Mouse (Mus musculus) kidney, postnatal 0 days (tissue): ENCODE results near the gene BC017158. TPM values are rescaled to one million over a fixed set of nuclear protein-coding genes. Genes with fewer than 3 reads are reported as not detected.

ENCODE experiments used
- ATAC-seq: fragments of 200-750 bp; cut with Nextera tagmentation; replicated peaks from 2 replicates; pipeline ENCODE4 v1.8.0; 2017; ENCODE audit warnings: low read depth, moderate number of reproducible peaks, moderate TSS enrichment, moderate library complexity; ENCODE audit not compliant: low FRiP score
- DNase-seq: peaks from one replicate; pipeline ENCODE4 v3.0.0-alpha.2; 2016; ENCODE audit warnings: low spot score
- H3K27ac ChIP-seq: fragments of 300-500 bp; sonication (generic); 2 replicates; pipeline ENCODE4 v1.5.1; 2014; ENCODE audit warnings: mild to moderate bottlenecking
- H3K27me3 ChIP-seq: fragments of 300-500 bp; sonication (generic); 2 replicates; pipeline ENCODE4 v1.6.1; 2014; ENCODE audit warnings: low read length, mixed read lengths; ENCODE audit not compliant: insufficient read depth
- H3K36me3 ChIP-seq: fragments of 300-500 bp; sonication (generic); 2 replicates; pipeline ENCODE4 v1.6.1; 2014; ENCODE audit warnings: low read length, mixed read lengths; ENCODE audit not compliant: insufficient read depth
- H3K4me1 ChIP-seq: fragments of 300-500 bp; sonication (generic); replicated peaks from 2 replicates; pipeline ENCODE4 v1.6.1; 2014; ENCODE audit warnings: antibody characterized with exemption, low read length, mixed read lengths; ENCODE audit not compliant: insufficient read depth
- H3K4me2 ChIP-seq: fragments of 300-500 bp; sonication (generic); 2 replicates; pipeline ENCODE4 v1.6.1; 2014; ENCODE audit warnings: mild to moderate bottlenecking, low read length, moderate library complexity, mixed read lengths
- H3K4me3 ChIP-seq: fragments of 300-500 bp; sonication (generic); replicated peaks from 2 replicates; pipeline ENCODE4 v1.5.1; 2014; ENCODE audit warnings: low read depth, low read length
- H3K9ac ChIP-seq: fragments of 300-500 bp; sonication (generic); 2 replicates; pipeline ENCODE4 v1.6.1; 2014; ENCODE audit warnings: low read depth, low read length
- H3K9me3 ChIP-seq: fragments of 300-500 bp; sonication (generic); replicated peaks from 2 replicates; pipeline ENCODE4 v1.6.1; 2016; ENCODE audit warnings: low read length, inconsistent platforms, mixed read lengths
- CTCF ChIP-seq: IDR thresholded peaks from 2 replicates; pipeline ENCODE4 v1.5.1; 2016; ENCODE audit warnings: antibody characterized with exemption, low read depth, mild to moderate bottlenecking, moderate library complexity
- WGBS: fragments of 180-500 bp; shearing (Covaris S2); extraction: QIAGEN DNeasy Blood & Tissue Kit; methylation state at CpG from one replicate; pipeline ENCODE4 v1.1.7; 2014; 5-methylcytosine and 5-hydroxymethylcytosine counted together
- polyA plus RNA-seq: library from polyadenylated mRNA; unstranded; fragments of >200 nt; fragmentation: Nextera tagmentation; extraction: Ambion mirVana; gene quantifications from 2 replicates; pipeline ENCODE4 v1.2.1, GENCODE M21; 2015

The BC017158 gene
- polyA plus RNA-seq, 1 experiment from 2014 or later: 22.1 TPM

- ATAC-seq: no peak
- WGBS: 85% methylated on average over 5 of the region's 5 CpGs
- peaks cover 5% of the 10 kb centered on the region; the same call in 1 of the 2 replicates for H3K36me3 ChIP-seq
- no peak for TF ChIP-seq CTCF
- no peak for DNase-seq
- H3K9me3 ChIP-seq: no peaks in the 10 kb centered on the region
- no peak overlapping the region for H3K4me2 ChIP-seq
- no peak overlapping the region for H3K4me3 ChIP-seq
- H3K27ac ChIP-seq: no peak overlapping the region
- H3K27me3 ChIP-seq: no peaks in the 10 kb centered on the region
- no peak overlapping the region for H3K9ac ChIP-seq
- H3K4me1 ChIP-seq: peaks cover 14% of the 10 kb centered on the region; the same call in 1 of the 2 replicates
Observed at GRCm38 (mm10) chr7:128255757-128256156, 42.2 kb downstream of the BC017158 start.

- DNase-seq: no peak
- Histone ChIP-seq H3K27me3 (no peaks in the 10 kb centered on the region), H3K4me2 (no peak overlapping the region), H3K27ac (no peak overlapping the region), H3K4me1 (peaks cover 14% of the 10 kb centered on the region; the same call in 1 of the 2 replicates), H3K9me3 (no peaks in the 10 kb centered on the region), H3K36me3 (peaks cover 5% of the 10 kb centered on the region; the same call in 1 of the 2 replicates), H3K4me3 (no peak overlapping the region), H3K9ac (no peak overlapping the region)
- no peak for ATAC-seq
- TF ChIP-seq CTCF: no peak
- 61% methylated on average over 2 of the region's 2 CpGs for WGBS
Observed at GRCm38 (mm10) chr7:128254978-128255377, 43.0 kb downstream of the BC017158 start.

- 14% methylated on average over 24 of the region's 24 CpGs for WGBS
- Histone ChIP-seq H3K27me3 (no peaks in the 10 kb centered on the region), H3K4me2 (peak overlapping the region; percentile 52), H3K36me3 (peaks cover 5% of the 10 kb centered on the region; the same call in 1 of the 2 replicates), H3K9me3 (no peaks in the 10 kb centered on the region), H3K4me1 (peaks cover 14% of the 10 kb centered on the region; the same call in 1 of the 2 replicates), H3K4me3 (no peak overlapping the region), H3K27ac (no peak overlapping the region), H3K9ac (no peak overlapping the region)
- ATAC-seq: no peak
- peak; percentile 44 for DNase-seq
- no peak for TF ChIP-seq CTCF
Observed at GRCm38 (mm10) chr7:128252609-128253008, 45.4 kb downstream of the BC017158 start.

- Histone ChIP-seq H3K4me2 (peak overlapping the region; percentile 52), H3K4me1 (peaks cover 14% of the 10 kb centered on the region; the same call in 1 of the 2 replicates), H3K9ac (peak overlapping the region; percentile 23; the same call in 1 of the 2 replicates), H3K27me3 (no peaks in the 10 kb centered on the region), H3K4me3 (no peak overlapping the region), H3K27ac (no peak overlapping the region), H3K36me3 (peaks cover 5% of the 10 kb centered on the region; the same call in 1 of the 2 replicates), H3K9me3 (no peaks in the 10 kb centered on the region)
- TF ChIP-seq CTCF: no peak
- 41% methylated on average over 12 of the region's 12 CpGs for WGBS
- ATAC-seq (no peak), DNase-seq (no peak)
Observed at GRCm38 (mm10) chr7:128251946-128252345, 46.0 kb downstream of the BC017158 start.

GRCm38 (mm10) chr7:128249998-128250397, 48.0 kb downstream of the BC017158 start:
- no peak overlapping the region for H3K4me3 ChIP-seq
- peaks cover 6% of the 10 kb centered on the region; the same call in 1 of the 2 replicates for H3K36me3 ChIP-seq
- ATAC-seq (no peak), DNase-seq (no peak)
- TF ChIP-seq CTCF: no peak
- H3K4me1 ChIP-seq: peaks cover 14% of the 10 kb centered on the region; the same call in 1 of the 2 replicates
- H3K9ac ChIP-seq: no peak overlapping the region
- H3K27me3 ChIP-seq: no peaks in the 10 kb centered on the region
- H3K9me3 ChIP-seq: no peaks in the 10 kb centered on the region
- no peak overlapping the region for H3K27ac ChIP-seq
- no peak overlapping the region for H3K4me2 ChIP-seq
- 87% methylated on average over 5 of the region's 5 CpGs for WGBS

DNA sequence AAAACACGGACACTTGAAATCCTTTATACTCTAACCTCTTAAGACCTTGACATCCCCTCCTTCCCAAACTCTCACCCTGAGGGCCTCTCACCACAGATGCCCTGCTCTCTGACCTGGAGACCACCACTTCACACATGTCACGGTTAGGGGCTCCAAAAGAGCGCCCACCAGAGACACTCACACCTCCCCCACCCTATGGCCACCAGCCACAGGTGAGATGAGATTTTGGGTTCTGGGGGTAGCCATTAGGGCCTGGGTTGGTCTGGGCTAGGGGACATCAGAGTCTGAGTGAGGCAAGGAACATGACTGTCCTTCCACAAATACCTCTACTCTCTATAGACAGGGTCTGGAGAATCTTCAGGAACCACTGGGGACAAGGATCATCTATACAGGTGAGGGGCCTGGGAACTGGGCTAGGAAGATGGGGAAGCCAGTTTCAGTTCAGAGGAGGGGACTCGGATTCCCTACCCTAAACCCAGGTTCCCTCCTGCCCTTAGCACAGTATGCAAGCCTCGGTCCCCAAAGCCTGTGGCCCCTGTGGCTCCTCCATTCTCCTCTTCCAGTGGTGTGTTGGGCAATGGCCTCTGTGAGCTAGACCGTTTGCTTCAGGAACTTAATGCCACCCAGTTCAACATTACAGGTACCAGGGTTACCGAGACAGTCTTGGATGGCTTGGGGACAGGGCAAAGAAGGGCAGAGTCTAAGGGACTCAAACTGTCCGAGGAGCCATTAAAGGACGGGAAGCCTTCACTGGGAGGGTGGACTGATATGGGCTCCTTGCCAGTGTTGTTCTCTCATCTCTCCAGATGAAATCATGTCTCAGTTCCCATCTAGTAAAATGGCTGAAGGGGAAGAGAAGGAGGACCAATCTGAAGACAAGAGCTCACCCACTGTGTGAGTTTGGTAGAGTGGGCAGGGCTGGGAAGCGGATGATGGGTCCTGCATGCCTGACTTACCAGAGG, 49.6 kb downstream of the BC017158 start:
- WGBS: 77% methylated on average over 10 of the region's 10 CpGs

More for the DNA sequence above, 49.6 kb downstream of the BC017158 start:
- H3K4me1 ChIP-seq: peaks cover 14% of the 10 kb centered on the region; the same call in 1 of the 2 replicates
- H3K27me3 ChIP-seq: no peaks in the 10 kb centered on the region
- no peaks in the 10 kb centered on the region for H3K9me3 ChIP-seq
- H3K4me2 ChIP-seq: peak overlapping the region; percentile 55
- peak overlapping the region; percentile 47 for H3K4me3 ChIP-seq
- peaks cover 11% of the 10 kb centered on the region for H3K36me3 ChIP-seq
- TF ChIP-seq CTCF: no peak
- ATAC-seq (no peak), DNase-seq (peak; percentile 18)
- H3K9ac ChIP-seq: peak overlapping the region; percentile 39; the same call in 1 of the 2 replicates
- no peak overlapping the region for H3K27ac ChIP-seq
